Mouse (Mus musculus): ENCODE results near the gene Nrxn1. TPM values are rescaled to one million over a fixed set of nuclear protein-coding genes. Genes with fewer than 3 reads are reported as not detected.

Gene Nrxn1
- polyA plus RNA-seq (2015; fragmentation: Nextera tagmentation; extraction: Ambion mirVana) = 0.36 and 0.45 TPM in 2 replicates

DNA sequence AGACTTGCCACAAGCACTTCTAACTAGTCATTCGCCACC lies at the start of gene Nrxn1:
TSS of gene Nrxn1 (minus strand) at position 30 of the 39 bp plus-strand sequence.
- no peak for DNase-seq (ENCODE audit: low spot score)

DNA sequence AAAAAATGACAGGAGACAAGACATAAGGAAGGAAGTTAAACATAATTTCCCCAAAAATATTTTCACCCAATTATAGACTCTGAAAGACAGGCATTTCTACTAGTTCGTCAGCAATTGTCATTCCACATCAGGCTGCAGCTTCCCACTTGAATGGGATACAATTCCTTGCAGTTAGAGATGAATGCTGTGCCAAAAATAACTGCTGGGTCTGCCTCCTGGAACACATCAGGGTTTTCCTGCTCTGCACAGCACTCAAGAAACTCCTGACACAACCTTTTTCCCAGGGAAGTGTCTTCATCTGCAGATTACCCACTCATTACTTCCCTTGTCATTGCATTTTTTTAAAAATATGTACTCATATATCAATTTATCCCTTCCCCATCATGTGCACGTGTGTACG lies 44.0 kb upstream of the Nrxn1 start:
- DNase-seq (ENCODE audit: low spot score) = no peak

DNA sequence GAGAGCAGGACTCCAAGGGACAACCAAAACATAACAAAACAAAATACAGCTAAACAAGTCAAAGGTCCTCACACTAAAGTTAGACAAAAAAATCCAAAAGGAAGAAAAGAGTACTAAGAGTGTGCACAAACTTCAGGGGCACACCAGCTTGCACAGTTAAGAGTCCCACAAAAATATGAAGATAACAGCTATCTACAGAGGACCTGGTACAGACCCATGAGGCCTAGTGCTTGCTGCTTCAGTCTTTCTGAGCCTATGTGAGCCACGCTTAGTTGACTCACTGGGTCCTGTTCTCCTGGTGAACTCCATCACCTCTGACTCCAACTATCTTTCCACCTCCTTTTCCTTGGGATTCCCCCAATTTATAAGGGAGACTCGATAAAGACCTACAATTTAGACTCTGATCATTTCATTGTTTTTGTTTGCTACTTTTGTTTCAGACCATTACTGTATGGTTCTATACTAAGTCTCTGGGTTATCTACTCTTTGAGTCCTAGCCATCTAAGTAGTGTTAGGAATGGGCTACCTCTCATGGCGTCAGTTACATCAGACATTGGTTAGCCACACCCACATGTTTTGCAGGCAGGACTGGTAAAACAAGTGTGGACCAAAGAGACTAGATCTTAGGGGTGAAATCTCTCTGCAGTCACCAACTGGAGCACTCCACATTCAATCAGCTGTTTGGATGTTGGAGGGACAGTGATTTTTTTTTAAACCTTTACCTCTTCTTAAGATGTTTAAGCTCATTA lies 20.2 kb upstream of the Nrxn1 start:
- DNase-seq (ENCODE audit: low spot score) = no peak

- DNase-seq (ENCODE audit: low spot score) = no peak
Observed at GRCm38 (mm10) chr17:91112085-91112484, 19.2 kb upstream of the Nrxn1 start.

DNA sequence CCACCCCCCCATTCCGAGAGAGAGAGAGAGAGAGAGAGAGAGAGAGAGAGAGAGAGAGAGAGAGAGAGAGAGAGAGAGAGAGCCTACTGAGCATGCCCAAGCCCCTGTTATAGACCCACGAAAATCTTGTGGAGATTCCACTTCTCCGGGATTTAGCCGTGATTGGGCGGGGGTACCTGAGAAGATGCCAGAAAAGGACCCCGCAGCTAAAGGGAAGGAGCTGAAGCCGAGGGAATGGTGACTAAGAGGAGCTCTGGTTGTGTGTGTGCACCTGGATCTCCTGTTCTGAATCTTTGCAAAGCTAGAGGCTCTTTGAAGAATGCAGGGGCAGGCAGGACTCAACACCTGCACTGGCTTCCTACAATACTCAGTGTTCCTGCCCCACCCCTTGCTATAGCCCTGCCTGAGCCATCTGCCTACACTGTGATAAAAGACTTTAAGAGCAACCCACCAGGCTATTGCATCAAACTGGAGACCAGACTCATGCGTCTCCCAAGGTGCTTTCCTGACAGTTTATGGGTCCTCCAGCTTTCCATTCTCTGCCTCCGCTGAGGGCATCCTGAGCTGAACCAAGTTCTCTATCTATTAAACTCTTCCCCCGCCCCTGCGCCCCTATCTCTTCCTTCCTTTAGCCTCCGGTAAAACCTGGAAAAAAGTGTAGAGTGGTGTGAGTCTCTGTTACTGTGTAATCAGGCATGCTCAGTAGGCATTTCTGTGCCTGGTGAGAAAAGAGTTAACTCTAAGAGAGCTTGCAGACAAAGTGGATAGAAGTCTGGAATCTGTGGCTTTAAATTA lies 407 bp upstream of the Nrxn1 start:
- DNase-seq (ENCODE audit: low spot score) = no peak

GRCm38 (mm10) chr17:91092421-91093041 lies 340 bp downstream of the Nrxn1 start:
- no peak for DNase-seq (ENCODE audit: low spot score)

- no peak for DNase-seq (ENCODE audit: low spot score)
Observed at GRCm38 (mm10) chr17:91090631-91091030, 2.2 kb downstream of the Nrxn1 start.

DNA sequence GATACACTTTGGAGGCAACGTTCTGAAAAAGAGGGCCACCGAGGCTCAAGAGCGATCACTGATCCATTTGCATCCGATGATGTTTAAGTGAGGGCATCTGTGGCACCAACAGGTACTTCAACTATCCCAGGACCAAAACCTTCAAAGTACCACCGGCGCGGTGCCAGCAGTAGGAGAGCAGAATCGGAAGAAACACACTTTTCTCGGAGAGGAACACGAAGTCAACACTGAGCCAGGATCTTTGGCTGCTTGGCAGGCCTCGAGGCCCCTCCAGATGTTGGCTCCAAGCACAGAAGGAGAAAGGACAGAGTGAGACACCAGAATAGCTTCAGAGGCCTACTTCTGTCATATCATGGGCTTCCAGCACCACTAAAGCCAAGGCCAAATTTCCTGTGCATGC lies 3.9 kb downstream of the Nrxn1 start:
- DNase-seq (ENCODE audit: low spot score) = no peak

- no peak for DNase-seq (ENCODE audit: low spot score)
Observed at GRCm38 (mm10) chr17:91088037-91088715, 4.7 kb downstream of the Nrxn1 start.

DNA sequence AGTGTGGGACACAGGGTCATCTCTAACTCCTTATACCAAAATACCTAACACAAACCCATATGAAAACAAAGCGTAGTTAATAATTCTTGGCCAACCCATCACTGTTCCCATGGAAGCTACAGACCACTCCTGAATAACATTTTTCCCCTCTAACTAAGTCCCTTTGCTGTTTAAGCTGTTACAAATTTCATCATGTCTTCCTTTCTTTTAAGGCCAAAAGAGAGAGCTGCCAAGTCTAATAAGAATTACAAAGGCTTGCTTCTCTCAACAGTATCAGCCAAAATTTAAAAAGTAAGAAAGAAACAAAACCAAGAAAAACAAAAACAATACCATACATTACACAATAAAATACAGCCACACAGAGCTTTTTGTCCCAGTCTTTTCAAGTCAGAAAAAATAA lies 6.5 kb downstream of the Nrxn1 start:
- DNase-seq (ENCODE audit: low spot score) = no peak

DNA sequence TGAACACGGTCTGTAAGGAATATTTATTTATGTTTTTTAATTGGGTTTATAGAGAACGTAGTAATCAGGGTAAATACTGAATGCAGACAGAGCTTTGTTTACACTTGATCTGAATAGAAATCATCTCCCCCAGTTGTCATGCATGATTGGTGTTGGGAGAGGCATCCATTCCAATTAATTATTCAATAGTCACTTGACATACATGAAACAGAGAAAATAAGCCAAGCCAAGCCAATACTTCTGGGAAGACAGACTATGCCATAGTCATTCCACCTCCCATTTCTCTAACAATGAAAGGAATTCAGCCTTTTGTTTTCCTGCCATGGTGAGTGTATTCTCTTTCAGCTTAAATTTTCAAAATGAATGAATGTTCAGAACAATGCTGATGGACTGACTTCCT lies 7.5 kb downstream of the Nrxn1 start:
- DNase-seq (ENCODE audit: low spot score) = no peak

DNA sequence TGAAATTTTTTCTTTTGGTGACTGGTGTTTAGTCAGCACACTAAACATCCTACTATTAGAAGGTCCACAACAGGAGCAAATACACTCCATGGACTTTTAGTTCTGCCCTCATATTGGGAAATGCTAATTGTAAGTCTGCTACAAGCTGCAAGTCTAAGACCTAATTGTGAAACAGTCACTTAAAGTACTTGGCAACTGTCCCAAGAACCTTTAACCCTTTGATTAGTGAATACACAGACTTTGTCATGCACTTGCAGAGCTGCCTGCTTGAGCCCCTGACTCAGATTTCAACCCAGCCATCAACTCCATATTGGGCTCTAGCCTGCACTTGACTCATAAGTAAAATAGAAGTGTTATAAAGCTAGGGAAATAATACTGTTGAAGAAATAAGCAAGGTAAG lies 13.8 kb downstream of the Nrxn1 start:
- no peak for DNase-seq (ENCODE audit: low spot score)

DNA sequence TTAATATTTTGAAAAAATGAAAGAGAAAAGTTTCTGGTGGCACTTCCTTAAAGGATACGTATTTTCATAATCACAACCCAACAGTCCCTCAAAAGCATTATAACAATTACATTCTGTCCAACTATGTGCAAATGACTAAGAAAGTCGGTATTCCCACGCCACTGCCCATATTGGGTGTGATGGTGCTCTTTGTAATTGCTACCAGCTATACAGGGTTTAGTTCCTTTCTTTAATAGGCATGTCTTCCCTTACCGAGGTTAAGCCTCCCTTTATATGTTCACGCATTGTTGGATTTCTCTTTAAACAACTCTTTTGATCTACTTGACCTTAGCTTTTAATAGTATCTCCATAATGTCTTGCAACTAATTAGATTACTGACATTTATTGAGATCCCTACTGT lies 18.1 kb downstream of the Nrxn1 start:
- DNase-seq (ENCODE audit: low spot score) = no peak

DNA sequence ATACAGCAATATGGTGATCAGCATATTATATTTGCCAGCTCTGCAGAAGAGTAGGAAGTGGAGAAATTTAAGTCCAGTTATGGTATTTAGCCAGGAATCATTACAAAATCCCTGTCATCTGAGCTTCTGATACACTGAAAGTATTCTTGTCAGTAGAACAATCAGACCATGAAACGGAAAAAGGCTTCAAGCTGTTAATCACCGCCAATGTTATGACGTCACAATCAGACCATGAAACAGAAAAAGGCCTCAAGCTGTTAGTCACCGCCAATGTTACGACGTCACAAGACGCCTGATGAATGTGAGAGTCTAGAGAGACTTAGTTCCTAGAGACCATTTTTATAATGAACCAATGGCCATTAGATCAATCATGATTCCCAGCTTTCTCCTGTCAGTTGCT lies 59.4 kb downstream of the Nrxn1 start:
- no peak for DNase-seq (ENCODE audit: low spot score)

DNA sequence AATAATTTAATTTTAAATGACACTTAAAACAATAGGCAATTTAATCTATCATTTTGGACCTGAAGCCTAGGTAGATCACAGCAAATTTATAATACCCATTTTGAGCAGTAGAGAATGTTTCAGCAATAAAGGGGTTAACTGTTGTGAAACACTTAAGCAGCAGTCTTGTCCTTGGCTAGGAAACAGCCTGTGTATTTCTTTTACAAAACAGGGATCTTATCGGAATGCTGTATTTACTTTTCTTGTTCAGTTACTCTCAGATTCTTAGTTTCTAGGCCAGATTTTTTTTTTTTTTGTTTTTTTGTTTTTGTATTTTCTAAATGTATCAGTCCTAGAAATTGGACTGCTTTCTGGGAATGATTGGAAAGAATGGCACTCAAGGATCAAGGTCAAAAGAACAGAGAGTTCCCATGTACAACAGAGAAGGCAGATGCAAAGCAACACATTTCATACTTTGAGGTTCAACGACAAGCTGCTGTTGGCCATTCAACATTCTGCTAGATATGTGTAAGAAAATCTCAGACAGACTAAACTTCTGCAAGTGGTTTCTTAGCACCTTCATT lies 67.7 kb downstream of the Nrxn1 start:
- no peak for DNase-seq (ENCODE audit: low spot score)

GRCm38 (mm10) chr17:91007385-91008089 lies 85.3 kb downstream of the Nrxn1 start:
- DNase-seq (ENCODE audit: low spot score) = no peak

DNA sequence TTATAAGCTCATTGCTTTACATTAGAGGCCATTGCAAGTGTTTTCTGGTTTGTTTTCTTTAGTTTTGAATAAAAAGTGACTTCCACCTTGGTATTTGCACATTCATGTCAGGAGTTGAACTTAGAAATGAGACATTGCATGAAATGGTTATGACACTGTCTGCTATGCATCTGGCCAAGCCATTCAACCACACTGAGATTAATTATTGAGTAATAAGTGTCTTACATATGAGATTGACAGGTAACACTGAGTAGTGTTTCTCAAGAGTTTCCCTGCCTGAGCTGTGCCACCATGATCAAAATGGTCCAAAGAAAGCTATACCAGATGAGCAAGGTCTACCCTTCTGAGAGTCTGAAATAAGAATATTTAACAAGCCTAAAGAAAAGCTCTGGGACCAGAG lies 92.5 kb downstream of the Nrxn1 start:
- DNase-seq (ENCODE audit: low spot score) = no peak

DNA sequence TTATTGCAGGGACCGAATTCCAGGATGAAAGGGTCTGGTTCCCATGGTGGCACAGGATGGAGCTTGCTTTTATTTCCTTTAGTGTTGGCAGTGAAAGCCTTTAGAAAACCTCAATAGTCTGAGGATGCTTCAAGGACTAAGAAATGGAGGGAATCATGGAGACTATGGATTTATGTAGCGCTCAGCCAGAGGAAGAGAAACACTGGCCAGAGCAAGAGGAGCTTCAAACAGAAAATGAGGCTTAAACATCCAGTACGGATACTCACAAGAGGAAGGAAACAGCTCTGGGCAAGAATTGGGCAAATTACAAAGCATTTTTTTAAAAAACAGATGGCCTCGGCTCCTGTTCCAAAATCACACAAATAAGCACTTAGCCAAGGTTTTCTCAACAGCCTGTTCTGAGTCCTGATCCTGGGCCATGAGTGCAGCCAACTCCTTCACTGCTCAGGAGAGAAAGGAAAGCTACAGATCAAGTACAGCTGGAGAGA lies 93.2 kb downstream of the Nrxn1 start:
- no peak for DNase-seq (ENCODE audit: low spot score)

- DNase-seq (ENCODE audit: low spot score) = no peak
Observed at GRCm38 (mm10) chr17:90997714-90998113, 95.2 kb downstream of the Nrxn1 start.

- DNase-seq (ENCODE audit: low spot score) = no peak
Observed at GRCm38 (mm10) chr17:90995436-90995835, 97.4 kb downstream of the Nrxn1 start.

- DNase-seq (ENCODE audit: low spot score) = no peak
Observed at GRCm38 (mm10) chr17:90994247-90994646, 98.6 kb downstream of the Nrxn1 start.
